Mouse (Mus musculus) liver, embryonic 14.5 days (tissue): ENCODE results near the gene Creg1. TPM values are rescaled to one million over a fixed set of nuclear protein-coding genes. Genes with fewer than 3 reads are reported as not detected.

ENCODE experiments used
- ATAC-seq: fragments of 200-750 bp; cut with Nextera tagmentation; 2 replicates; pipeline ENCODE4 v1.8.0; 2017; ENCODE audit warnings: moderate number of reproducible peaks, mild to moderate bottlenecking, moderate library complexity; ENCODE audit not compliant: insufficient read depth
- DNase-seq, 3 experiments: peaks; one replicate each; pipeline ENCODE4 v3.0.0-alpha.2; 2012 to 2013; ENCODE audit warnings: low read depth in 3 of 3, low spot score in 3 of 3
- H3K27ac ChIP-seq: fragments of 300-500 bp; sonication (generic); 2 replicates; pipeline ENCODE4 v1.5.1; 2014; ENCODE audit warnings: moderate library complexity, mild to moderate bottlenecking, control low read depth, inconsistent platforms
- H3K27me3 ChIP-seq: fragments of 300-500 bp; sonication (generic); 2 replicates; pipeline ENCODE4 v1.6.1; 2014; ENCODE audit warnings: mild to moderate bottlenecking, low read length, moderate library complexity; ENCODE audit not compliant: control insufficient read depth, insufficient read depth
- H3K36me3 ChIP-seq: fragments of 300-500 bp; sonication (generic); replicated peaks from 2 replicates; pipeline ENCODE4 v1.6.1; 2014; ENCODE audit warnings: low read depth; ENCODE audit not compliant: control insufficient read depth, insufficient read depth
- H3K4me1 ChIP-seq, 2 experiments: fragments of 200-500 bp in 1 of 2; fragments of 300-500 bp in 1 of 2; sonication (generic) in 1 of 2; replicated peaks; 2 replicates each; pipeline ENCODE4 v1.6.1; 2012 to 2014; ENCODE audit warnings: antibody characterized with exemption in 1 of 2, inconsistent platforms in 1 of 2, low read length in 1 of 2; ENCODE audit not compliant: control insufficient read depth in 2 of 2, insufficient read depth in 2 of 2
- H3K4me2 ChIP-seq: fragments of 300-500 bp; sonication (generic); 2 replicates; pipeline ENCODE4 v1.6.1; 2014; ENCODE audit warnings: low read depth, mild to moderate bottlenecking, control low read depth, moderate library complexity
- H3K4me3 ChIP-seq, 2 experiments: fragments of 200-500 bp in 1 of 2; fragments of 300-500 bp in 1 of 2; sonication (generic) in 1 of 2; 2 replicates each; pipeline ENCODE4 v1.5.1; 2012 to 2014; ENCODE audit warnings: low read depth in 2 of 2, low read length in 2 of 2, mild to moderate bottlenecking in 2 of 2, control low read depth in 1 of 2, inconsistent platforms in 1 of 2, moderate library complexity in 1 of 2; ENCODE audit not compliant: insufficient read depth in 1 of 2
- H3K9ac ChIP-seq: fragments of 300-500 bp; sonication (generic); replicated peaks from 2 replicates; pipeline ENCODE4 v1.6.1; 2014; ENCODE audit warnings: mild to moderate bottlenecking, control low read depth, moderate library complexity
- H3K9me3 ChIP-seq: fragments of 300-500 bp; sonication (generic); 2 replicates; pipeline ENCODE4 v1.6.1; 2016; ENCODE audit warnings: low read length, mixed read lengths; ENCODE audit not compliant: control insufficient read depth
- CTCF ChIP-seq: IDR thresholded peaks from 2 replicates; pipeline ENCODE4 v1.5.1; 2016; ENCODE audit warnings: antibody characterized with exemption, low read depth, control low read depth
- EP300 ChIP-seq: IDR thresholded peaks from 2 replicates; pipeline ENCODE4 v1.6.1; 2016; ENCODE audit warnings: antibody characterized with exemption, low read depth
- WGBS: fragments of 180-500 bp; shearing (Covaris S2); extraction: QIAGEN DNeasy Blood & Tissue Kit; methylation state at CpG from one replicate; pipeline ENCODE4 v1.1.7; 2014; ENCODE audit not compliant: insufficient replicate concordance; 5-methylcytosine and 5-hydroxymethylcytosine counted together
- polyA plus RNA-seq, 2 experiments: library from polyadenylated mRNA; depleted of rRNA in 1 of 2; stranded (reverse) in 1 of 2; unstranded in 1 of 2; fragments of >200 nt; fragmentation: Nextera tagmentation in 1 of 2; extraction: Ambion mirVana in 1 of 2; gene quantifications; 2 replicates each; pipeline versions ENCODE4 v1.2.1 to v1.2.3; 2012 to 2014

The Creg1 gene
- polyA plus RNA-seq, 2 experiments = 106 to 369 TPM

DNA sequence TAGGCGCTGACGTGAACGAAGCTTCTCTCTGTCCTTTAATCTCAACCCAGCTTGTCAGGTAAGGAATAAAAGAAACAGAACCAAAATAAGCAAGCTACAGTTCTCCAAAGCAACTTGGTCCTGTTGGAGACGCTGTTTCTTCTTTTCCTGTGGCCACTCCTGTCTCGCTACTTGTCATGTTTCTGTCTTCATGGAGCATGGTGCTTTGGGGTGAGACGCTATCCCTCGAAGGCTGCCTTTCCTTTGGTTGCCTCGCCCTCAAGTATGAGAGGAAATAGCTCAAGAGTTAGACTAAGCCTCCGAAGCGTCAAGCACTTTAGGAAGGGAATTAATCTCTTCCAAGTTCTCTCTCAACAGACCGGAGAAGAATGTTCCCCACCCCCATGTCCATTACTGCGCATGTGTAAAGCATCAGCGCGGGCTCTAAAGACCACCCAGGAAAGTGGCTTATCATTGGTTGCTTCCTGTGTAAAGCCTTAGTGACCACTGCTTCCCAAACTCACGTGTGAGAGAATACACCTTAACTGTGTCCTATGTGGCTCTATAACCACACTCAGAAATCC is 44.9 kb upstream of the Creg1 start:
- Histone ChIP-seq H3K4me3 (no peak overlapping the region; a peak in 1 of 4 replicates), H3K27ac (peak overlapping the region; percentile 11; the same call in 1 of the 2 replicates)
- no peak for ATAC-seq

DNA sequence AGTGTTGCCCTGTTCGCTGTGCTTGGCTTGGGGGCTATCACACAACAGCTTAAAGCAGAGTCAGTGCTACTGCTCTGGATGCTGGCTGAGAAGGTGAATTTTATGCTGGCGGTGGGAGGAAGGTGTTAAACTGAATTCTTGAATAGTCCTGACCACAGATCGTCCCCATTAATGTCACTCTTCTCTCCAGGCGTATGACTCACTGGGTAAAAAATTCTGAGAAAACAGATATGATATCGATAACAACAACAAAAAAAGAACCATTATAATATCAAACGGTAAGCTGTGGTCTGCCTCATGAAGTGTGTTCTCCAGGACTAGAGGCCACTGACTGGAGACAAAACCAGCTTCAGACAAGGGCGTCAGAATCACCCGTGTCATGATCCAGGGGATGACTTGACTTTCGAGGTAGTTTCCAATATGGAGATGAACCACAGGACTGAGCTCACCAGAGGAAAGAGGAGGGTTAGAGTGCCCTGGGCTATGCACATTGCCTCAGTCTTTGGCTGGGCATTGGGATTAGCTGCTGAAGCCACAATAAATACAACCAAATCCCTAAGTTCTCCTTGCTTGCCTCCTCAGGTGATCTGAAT is 40.9 kb upstream of the Creg1 start:
- ATAC-seq (no peak), DNase-seq (no peak)
- H3K36me3 ChIP-seq = no peaks in the 10 kb centered on the region
- no peak overlapping the region for H3K4me2 ChIP-seq
- H3K27me3 ChIP-seq = no peaks in the 10 kb centered on the region
- H3K4me3 ChIP-seq = no peak overlapping the region
- WGBS = 55% methylated on average over 9 of the region's 9 CpGs
- TF ChIP-seq EP300 (no peak), CTCF (no peak)
- no peak overlapping the region for H3K9ac ChIP-seq
- peaks cover 0 to 10% of the 10 kb centered on the region in 2 experiments; a peak in 2 of 4 replicates for H3K4me1 ChIP-seq
- H3K27ac ChIP-seq = no peak overlapping the region
- no peaks in the 10 kb centered on the region for H3K9me3 ChIP-seq

More for the DNA sequence above, 44.9 kb upstream of the Creg1 start:
- Histone ChIP-seq H3K9ac (no peak overlapping the region), H3K36me3 (no peaks in the 10 kb centered on the region), H3K4me1 (peaks cover 3 to 19% of the 10 kb centered on the region in 2 experiments; a peak in 2 of 4 replicates), H3K9me3 (no peaks in the 10 kb centered on the region), H3K4me2 (peak overlapping the region; percentile 41), H3K27me3 (no peaks in the 10 kb centered on the region)
- 8% methylated on average over 15 of the region's 15 CpGs for WGBS
- TF ChIP-seq CTCF (no peak), EP300 (no peak)
- no peak for DNase-seq

GRCm38 (mm10) chr1:165724219-165725033 is 39.1 kb upstream of the Creg1 start:
- Histone ChIP-seq H3K27me3 (no peaks in the 10 kb centered on the region), H3K9me3 (no peaks in the 10 kb centered on the region), H3K27ac (no peak overlapping the region), H3K9ac (no peak overlapping the region), H3K4me3 (no peak overlapping the region), H3K36me3 (no peaks in the 10 kb centered on the region), H3K4me1 (no peaks in the 10 kb centered on the region; a peak in 1 of 4 replicates), H3K4me2 (no peak overlapping the region)
- ATAC-seq (no peak), DNase-seq (no peak)
- WGBS = 38% methylated on average over 11 of the region's 11 CpGs
- no peak for TF ChIP-seq CTCF

DNA sequence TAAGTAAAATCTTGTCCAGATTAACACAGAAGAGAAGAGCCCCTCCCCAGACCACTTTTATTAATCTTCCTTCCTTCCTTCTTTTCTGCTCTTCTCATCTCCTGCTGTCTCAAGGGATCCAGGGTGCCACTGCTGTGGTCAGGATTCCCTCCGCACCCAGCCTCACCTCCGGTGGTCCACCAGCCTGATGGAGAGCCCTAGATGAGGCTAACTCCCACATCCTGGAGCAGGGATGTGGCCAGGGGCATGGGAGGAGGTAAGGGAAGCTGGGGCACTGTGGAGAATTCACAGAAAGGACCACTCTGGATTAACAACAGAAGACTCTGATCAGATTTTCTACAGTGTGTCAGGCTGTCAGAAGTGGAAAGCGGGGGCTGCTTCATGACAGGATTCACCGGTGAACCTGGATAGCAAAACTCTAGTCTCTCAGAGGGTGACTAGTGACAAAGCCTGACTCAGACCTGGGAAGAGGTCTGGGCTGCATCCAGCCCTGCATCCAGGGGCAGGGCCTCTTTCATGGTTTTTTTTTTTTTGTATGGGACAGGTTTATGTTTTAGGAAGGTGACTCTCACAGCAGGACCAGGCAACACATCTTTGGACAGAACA is 38.4 kb upstream of the Creg1 start:
- H3K9me3 ChIP-seq = no peaks in the 10 kb centered on the region
- no peak overlapping the region for H3K27ac ChIP-seq
- DNase-seq = no peak
- no peaks in the 10 kb centered on the region for H3K27me3 ChIP-seq
- no peak for ATAC-seq
- H3K4me2 ChIP-seq = no peak overlapping the region
- no peak overlapping the region for H3K9ac ChIP-seq
- H3K4me3 ChIP-seq = no peak overlapping the region
- TF ChIP-seq CTCF = no peak
- no peak for TF ChIP-seq EP300
- no peaks in the 10 kb centered on the region for H3K36me3 ChIP-seq
- no peaks in the 10 kb centered on the region; a peak in 1 of 4 replicates for H3K4me1 ChIP-seq
- 75% methylated on average over 4 of the region's 4 CpGs for WGBS

DNA sequence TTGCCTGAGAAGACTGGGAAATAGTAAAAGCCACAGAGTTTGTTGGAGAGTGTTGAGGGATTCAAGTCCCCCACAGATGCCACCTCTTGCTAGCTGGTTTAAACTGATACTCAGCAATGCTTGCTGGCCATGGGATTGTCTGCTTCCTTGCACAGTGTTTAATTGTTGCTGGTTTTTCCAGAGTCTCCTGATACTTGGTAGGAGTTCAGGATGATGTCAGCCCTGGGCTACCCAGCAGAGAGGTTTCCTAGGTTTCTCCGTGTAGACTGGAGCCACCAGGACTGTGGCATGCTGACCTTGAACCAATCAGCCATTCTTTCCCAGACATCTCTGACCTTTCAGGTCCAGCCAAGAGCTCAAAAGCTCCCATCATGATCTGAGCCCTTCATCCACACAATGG is 36.6 kb upstream of the Creg1 start:
- H3K4me3 ChIP-seq = no peak overlapping the region
- no peaks in the 10 kb centered on the region for H3K36me3 ChIP-seq
- no peaks in the 10 kb centered on the region for H3K27me3 ChIP-seq
- H3K4me1 ChIP-seq = no peaks in the 10 kb centered on the region; a peak in 1 of 4 replicates
- no peak overlapping the region for H3K4me2 ChIP-seq
- H3K9me3 ChIP-seq = no peaks in the 10 kb centered on the region
- ATAC-seq (no peak), DNase-seq (no peak)
- H3K27ac ChIP-seq = no peak overlapping the region
- no peak overlapping the region for H3K9ac ChIP-seq
- 56% methylated on average over 1 of the region's 1 CpGs for WGBS
- TF ChIP-seq CTCF = no peak
- no peak for TF ChIP-seq EP300
